Mouse (Mus musculus) mature B cell (primary cell): ENCODE data around the gene Mylk4.

Experiments used
- in situ Hi-C: fragments of 300-500 bp; cut with MboI; formaldehyde crosslinking; loops from 2 replicates; pipeline ENCODE4 v1.14.3; 2019

Mylk4 gene

GRCm38 (mm10) chr13:32706651-32707288 is 77.0 kb downstream of the Mylk4 start:
- in situ Hi-C loops, result no loop called here

DNA sequence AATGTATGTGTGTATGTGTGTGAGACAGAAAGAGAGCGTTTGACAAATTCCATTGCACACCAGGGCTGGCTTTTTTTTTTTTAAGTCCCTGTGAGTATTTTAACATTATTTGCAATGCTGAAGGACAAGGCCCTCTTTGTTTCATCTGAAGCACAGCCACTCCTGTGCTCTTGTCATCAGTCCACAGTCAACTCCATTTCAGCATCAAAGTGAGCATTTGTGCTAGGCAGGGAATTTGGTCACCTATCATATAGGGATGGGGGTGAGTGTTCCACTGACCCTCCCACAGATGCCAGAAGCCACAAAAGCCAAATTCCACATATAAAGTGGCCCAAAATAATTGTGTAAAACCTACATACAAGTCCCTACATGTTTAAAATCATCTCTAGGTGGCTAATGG is 78.4 kb downstream of the Mylk4 start:
- in situ Hi-C loops, result no loop called here

- in situ Hi-C loops, result no loop called here
These were observed 78.8 kb downstream of the Mylk4 start for GRCm38 (mm10) chr13:32704911-32705310.

DNA sequence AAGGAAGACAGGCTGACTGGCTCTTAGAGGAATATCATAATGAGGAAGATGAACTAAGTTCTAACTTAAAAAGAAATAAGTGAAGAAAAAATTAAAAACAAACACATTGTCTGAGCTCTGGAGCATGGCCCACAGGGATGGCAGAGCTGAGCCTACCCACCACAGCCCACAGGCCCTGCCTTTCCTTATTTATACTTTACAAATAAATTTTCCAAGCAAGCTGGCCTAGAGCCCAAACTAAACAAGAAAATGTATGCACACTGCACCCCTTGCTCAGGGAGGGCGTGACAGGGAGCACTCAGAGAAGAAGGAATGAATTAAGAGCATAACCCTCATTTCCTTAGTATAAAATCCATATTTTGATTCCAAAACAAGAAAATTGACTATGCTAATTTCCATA is 82.2 kb downstream of the Mylk4 start:
- in situ Hi-C loops, result no loop called here

- in situ Hi-C loops, result no loop called here
These were observed 84.4 kb downstream of the Mylk4 start for GRCm38 (mm10) chr13:32699376-32699775.

DNA sequence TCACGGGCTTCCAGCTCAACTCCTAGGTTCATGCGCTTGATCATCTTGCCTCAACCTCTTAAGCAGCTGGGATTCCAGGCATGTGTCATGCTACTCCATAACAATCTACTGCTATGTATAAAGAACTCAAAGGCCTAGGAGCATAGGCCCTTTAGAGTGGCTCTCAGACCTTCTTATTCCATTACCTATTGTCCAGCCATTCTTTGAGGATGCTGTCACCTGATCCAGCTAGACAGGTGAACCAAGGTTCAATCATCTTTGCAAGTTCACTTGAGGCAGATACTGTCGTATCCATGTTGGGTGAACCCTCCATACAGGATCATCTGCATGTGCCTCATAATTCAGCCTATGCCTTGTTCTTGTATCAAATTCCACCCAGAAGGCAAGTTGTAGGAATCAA is 84.8 kb downstream of the Mylk4 start:
- in situ Hi-C loops, result no loop called here

GRCm38 (mm10) chr13:32693886-32694455 is 89.8 kb downstream of the Mylk4 start:
- in situ Hi-C loops, result no loop called here

- in situ Hi-C loops, result no loop called here
These were observed 91.2 kb downstream of the Mylk4 start for GRCm38 (mm10) chr13:32692563-32692962.

- in situ Hi-C loops, result no loop called here
These were observed 93.5 kb downstream of the Mylk4 start for GRCm38 (mm10) chr13:32690279-32690678.

DNA sequence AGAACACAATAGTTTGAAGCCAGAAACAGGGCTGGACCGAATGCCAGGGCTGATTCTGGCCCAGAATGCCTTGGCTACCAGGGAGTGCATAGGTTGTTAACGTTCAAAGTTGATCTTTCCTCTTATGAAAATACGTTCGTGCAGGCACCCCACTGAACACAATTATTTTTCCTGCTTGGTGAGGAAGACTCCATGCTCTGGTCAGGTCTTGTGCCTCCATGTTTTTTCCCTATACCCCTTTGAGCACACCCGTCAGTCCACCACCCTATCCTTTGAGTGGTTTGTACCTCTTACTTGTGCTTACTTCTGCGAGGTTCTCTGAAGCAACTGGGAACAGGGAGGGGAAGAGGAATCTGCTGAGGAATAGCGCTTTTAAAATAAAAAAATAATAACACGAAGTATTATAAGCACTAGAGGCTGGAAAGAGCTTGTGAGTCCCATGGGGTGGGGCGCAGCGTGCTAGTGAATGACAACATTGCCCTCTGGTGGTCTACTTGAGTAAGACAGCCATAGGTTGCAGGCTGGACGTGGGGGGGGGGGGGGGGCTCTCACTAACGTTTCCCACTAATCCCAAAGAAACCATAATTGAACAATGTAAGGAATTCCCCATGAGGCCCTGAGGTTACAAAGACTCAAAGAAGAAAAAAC is 102.8 kb downstream of the Mylk4 start:
- in situ Hi-C loops, result no loop called here

- in situ Hi-C loops, result no loop called here
These were observed 103.6 kb downstream of the Mylk4 start for GRCm38 (mm10) chr13:32680121-32680551.

DNA sequence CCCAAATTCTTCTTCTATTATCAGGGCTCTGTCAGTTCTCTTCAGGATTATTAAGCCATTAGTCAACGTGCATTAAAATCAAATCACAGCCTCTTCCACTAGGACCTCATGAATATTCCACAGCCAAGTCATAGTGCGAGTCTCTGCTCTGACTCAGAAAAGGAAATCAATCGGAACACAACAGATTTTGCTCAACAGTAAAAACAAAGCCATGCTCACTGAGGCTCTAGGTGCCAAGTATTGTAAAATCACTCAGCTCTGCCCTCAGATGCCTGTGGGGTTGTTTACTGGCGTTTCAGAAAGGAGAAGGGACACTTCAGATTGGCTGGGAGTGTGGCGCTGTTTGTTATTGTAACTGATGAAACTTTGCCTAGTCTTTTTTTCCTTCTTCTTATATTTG is 104.8 kb downstream of the Mylk4 start:
- in situ Hi-C loops, result no loop called here

- in situ Hi-C loops, result loop anchor here (25.0 kb wide), 1 partner anchor 858 kb away; the partner anchor contains the start of gene Foxc1
These were observed 113.0 kb downstream of the Mylk4 start for GRCm38 (mm10) chr13:32670782-32671181.

DNA sequence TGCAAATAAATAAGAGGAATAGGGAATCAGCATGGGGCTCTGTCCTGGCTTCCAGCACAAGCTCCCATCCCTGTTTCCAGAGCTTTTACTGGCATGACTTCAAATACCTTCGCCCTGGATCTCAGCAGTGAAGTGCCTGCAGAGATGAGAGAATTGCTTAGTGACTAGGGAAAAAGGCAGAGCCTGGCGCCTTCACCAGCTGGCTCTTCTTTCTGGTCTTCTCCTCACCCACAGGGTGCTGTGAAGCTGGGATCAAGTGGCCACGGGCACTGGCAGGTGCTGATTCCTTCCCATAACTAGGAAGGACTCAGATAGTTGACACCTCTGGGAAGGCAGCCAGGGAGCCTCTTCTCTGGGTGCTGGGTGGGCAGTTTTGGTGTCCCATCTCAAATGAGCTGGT is 115.5 kb downstream of the Mylk4 start:
- in situ Hi-C loops, result loop anchor here (25.0 kb wide), 1 partner anchor 856 kb away; the partner anchor contains the start of gene Foxc1

GRCm38 (mm10) chr13:32667386-32667785 is 116.4 kb downstream of the Mylk4 start:
- in situ Hi-C loops, result loop anchor here (25.0 kb wide), 1 partner anchor 855 kb away; the partner anchor contains the start of gene Foxc1

DNA sequence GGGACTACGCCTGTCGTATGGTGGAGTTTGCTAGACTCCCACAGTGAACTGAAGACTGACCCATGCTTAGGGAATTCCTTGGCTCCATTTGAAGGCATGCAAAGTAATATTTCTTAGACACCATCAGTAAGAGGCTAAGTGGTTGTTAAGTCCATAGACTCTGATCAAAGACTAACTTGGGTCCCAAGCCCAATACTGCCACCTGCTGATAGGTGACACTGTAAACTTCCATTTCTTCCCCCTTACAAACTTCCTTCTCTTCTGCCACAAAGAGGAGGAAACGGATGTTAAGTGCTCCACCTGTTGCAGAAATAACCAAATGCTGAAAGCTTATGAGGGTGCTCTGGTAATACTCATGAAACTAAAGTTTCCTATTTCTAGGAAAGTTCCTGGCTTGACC is 121.7 kb downstream of the Mylk4 start:
- in situ Hi-C loops, result loop anchor here (25.0 kb wide), 1 partner anchor 850 kb away; the partner anchor contains the start of gene Foxc1

DNA sequence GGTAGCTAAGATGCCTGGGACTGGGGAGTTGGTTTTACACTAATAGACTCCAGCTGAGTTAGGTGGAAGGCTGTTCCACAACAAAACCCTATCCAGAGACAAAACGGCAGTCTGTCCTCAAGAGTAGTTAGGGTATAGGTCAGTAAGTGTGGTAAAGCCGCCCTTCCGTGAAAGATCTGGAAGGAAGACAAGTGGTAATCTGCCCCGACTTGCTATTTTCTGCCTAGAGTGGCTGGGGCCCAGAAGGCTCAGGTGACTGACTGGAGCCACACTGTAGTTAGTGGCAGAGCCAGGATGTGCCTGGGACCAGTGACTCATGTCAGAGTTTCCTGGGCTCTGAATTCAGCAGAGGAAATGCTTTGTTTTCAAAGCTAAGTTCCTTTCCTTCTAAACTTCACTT is 123.5 kb downstream of the Mylk4 start:
- in situ Hi-C loops, result loop anchor here (25.0 kb wide), 1 partner anchor 848 kb away; the partner anchor contains the start of gene Foxc1

DNA sequence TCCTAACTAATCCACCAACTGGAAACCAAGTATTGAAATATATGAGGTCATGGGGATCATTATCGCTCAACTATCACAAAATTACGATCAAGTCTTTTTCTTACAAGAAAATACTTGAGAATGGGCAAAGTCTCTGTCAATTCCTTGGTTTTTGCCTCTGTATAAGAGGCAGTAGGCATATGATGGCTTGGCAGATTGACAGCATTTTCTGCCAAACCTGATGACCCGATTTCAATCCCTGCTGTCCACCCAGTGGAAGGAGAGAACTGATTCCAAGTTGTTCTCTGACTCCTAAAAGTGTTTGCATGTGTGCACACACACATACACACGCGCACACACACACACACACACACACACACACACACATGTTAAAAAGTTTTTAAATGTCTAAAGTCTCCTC is 124.5 kb downstream of the Mylk4 start:
- in situ Hi-C loops, result loop anchor here (25.0 kb wide), 1 partner anchor 847 kb away; the partner anchor contains the start of gene Foxc1

- in situ Hi-C loops, result loop anchor here (25.0 kb wide), 1 partner anchor 845 kb away; the partner anchor contains the start of gene Foxc1
These were observed 126.2 kb downstream of the Mylk4 start for GRCm38 (mm10) chr13:32657583-32657982.
